Mouse (Mus musculus) lung, adult 2 months (tissue): Measurements from ENCODE around the gene Rhog.

ENCODE experiments used
- CTCF ChIP-seq: fragments of 200-500 bp; IDR thresholded peaks from 2 replicates; pipeline ENCODE4 v1.5.1; 2011; ENCODE audit warnings: mild to moderate bottlenecking, low read length, control low read depth; ENCODE audit not compliant: insufficient read depth
- POLR2A ChIP-seq: fragments of 200-500 bp; IDR thresholded peaks from 2 replicates; pipeline ENCODE4 v1.6.1; 2011; ENCODE audit warnings: low read depth, mild to moderate bottlenecking, control low read depth, low read length, borderline replicate concordance; ENCODE audit errors: extremely low read depth

DNA sequence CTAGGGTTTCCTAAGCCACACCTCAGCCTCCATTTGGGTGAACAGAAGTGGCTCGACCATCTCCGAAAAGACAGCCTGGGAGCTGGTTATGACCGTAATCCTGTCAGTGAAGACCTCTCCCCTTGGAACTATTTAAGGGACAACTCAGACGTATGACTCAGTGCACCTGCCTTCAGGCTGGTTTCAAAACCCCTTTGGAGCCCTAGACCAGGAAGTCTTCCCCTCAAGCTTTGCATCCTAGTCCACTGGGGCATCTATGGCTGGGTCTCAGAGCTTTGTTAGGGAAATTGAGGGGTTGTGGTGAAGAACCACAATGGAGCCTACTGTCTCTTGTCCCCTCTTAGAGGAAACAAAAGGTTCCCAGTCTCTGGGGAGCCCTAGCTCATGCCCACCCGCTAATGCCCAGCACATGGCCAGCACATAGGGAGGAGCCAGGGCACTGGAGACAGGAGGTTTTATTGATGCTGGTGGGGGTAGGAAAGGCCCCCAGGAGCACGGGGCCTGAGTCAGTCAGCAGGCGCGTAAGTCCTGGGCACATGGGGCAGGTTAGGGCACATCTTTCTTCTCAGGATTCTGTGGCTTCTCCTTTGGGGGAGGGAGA is 17.1 kb downstream of the Rhog start:
- TF ChIP-seq CTCF (no peak), POLR2A (no peak)
